Mouse (Mus musculus) hindbrain, postnatal 0 days (tissue): Measurements from ENCODE around the gene Smarca4. TPM values are rescaled to one million over a fixed set of nuclear protein-coding genes. Genes with fewer than 3 reads are reported as not detected.

Experiments
- ATAC-seq: fragments of 200-750 bp; cut with Nextera tagmentation; 2 replicates; pipeline ENCODE4 v1.8.0; 2017; ENCODE audit warnings: mild to moderate bottlenecking, moderate TSS enrichment, moderate library complexity
- DNase-seq: peaks from one replicate; pipeline ENCODE4 v3.0.0-alpha.2; 2015; ENCODE audit warnings: low spot score
- H3K27ac ChIP-seq: fragments of 300-500 bp; sonication (generic); 2 replicates; pipeline ENCODE4 v1.5.1; 2014; ENCODE audit warnings: mild to moderate bottlenecking
- H3K27me3 ChIP-seq: fragments of 300-500 bp; sonication (generic); 2 replicates; pipeline ENCODE4 v1.6.1; 2014; ENCODE audit warnings: low read length, mixed read lengths; ENCODE audit not compliant: insufficient read depth
- H3K36me3 ChIP-seq: fragments of 300-500 bp; sonication (generic); 2 replicates; pipeline ENCODE4 v1.6.1; 2014; ENCODE audit warnings: low read length, mixed read lengths; ENCODE audit not compliant: insufficient read depth
- H3K4me1 ChIP-seq: fragments of 300-500 bp; sonication (generic); 2 replicates; pipeline ENCODE4 v1.6.1; 2014; ENCODE audit warnings: antibody characterized with exemption, low read length, mixed read lengths; ENCODE audit not compliant: insufficient read depth
- H3K4me2 ChIP-seq: fragments of 300-500 bp; sonication (generic); 2 replicates; pipeline ENCODE4 v1.6.1; 2014; ENCODE audit warnings: low read depth, mild to moderate bottlenecking, low read length, moderate library complexity, mixed read lengths
- H3K4me3 ChIP-seq: fragments of 300-500 bp; sonication (generic); 2 replicates; pipeline ENCODE4 v1.5.1; 2014; ENCODE audit warnings: low read length
- H3K9ac ChIP-seq: fragments of 300-500 bp; sonication (generic); replicated peaks from 2 replicates; pipeline ENCODE4 v1.6.1; 2014; ENCODE audit warnings: mild to moderate bottlenecking, low read length, moderate library complexity, mixed read lengths
- H3K9me3 ChIP-seq: fragments of 300-500 bp; sonication (generic); 2 replicates; pipeline ENCODE4 v1.6.1; 2016; ENCODE audit warnings: low read length, mixed read lengths
- CTCF ChIP-seq: IDR thresholded peaks from 2 replicates; pipeline ENCODE4 v1.5.1; 2016; ENCODE audit warnings: antibody characterized with exemption, control low read depth, low read depth
- WGBS: fragments of 180-500 bp; shearing (Covaris S2); extraction: QIAGEN DNeasy Blood & Tissue Kit; methylation state at CpG from one replicate; pipeline ENCODE4 v1.1.7; 2014; 5-methylcytosine and 5-hydroxymethylcytosine counted together
- polyA plus RNA-seq: library from polyadenylated mRNA; unstranded; fragments of >200 nt; fragmentation: Nextera tagmentation; extraction: Ambion mirVana; gene quantifications from 2 replicates; pipeline ENCODE4 v1.2.1, GENCODE M21; 2015
- total RNA-seq: library from RNA; depleted of rRNA; stranded (reverse); fragments of >200 nt; gene quantifications from 2 replicates; pipeline ENCODE4 v1.2.3, GENCODE M21; 2014

Smarca4 gene
- total and polyA plus RNA-seq, 2 experiments from 2014 or later = 80.6 to 171 TPM

DNA sequence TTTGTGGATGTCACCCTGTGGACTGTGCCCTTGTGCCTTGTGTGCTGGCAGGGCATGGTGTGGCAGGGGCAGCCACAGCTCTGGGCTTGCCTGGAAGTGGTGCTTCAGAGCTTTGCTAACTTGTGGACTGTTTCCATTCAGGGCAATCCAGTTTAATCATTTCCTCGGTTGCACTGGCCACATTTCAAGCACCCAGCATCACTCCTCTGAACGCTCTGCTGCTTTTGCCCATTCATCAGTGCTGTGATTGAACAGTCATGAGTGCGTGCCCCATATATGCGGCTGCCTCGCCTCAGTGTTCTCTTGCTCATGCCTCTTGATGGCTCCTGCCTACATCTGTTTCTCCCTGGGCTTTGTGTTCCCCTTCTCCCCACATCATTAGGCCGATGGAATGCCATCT, 31.8 kb downstream of the Smarca4 start:
- Histone ChIP-seq H3K4me2 (no peak overlapping the region), H3K36me3 (peaks cover 49% of the 10 kb centered on the region), H3K4me3 (no peak overlapping the region), H3K27ac (no peak overlapping the region), H3K9me3 (no peaks in the 10 kb centered on the region), H3K27me3 (no peaks in the 10 kb centered on the region), H3K4me1 (no peaks in the 10 kb centered on the region), H3K9ac (no peak overlapping the region)
- DNase-seq (no peak), ATAC-seq (no peak)
- WGBS = 83% methylated on average over 6 of the region's 6 CpGs
- TF ChIP-seq CTCF = no peak

DNA sequence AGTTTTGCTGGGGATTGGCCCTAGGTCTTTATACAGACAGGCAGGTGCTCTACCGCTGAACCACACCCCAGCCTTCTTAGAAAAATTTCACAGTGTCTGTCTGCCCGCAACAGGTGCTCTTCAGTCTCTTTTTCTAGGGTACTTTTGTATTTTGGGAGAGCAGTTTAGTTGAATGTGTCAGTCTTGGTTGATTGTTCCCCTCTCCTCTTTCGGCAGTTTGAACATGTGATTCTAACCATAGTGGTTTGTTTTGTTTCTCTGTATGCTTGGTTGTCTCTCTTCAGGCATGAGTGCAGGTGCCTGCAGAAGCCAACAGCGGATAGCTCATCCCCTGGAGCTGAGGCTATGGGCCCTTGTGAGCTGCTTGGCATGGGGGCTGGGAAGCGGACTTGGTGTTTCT, 36.3 kb downstream of the Smarca4 start:
- Histone ChIP-seq H3K9ac (no peak overlapping the region), H3K36me3 (peaks cover 27% of the 10 kb centered on the region), H3K4me1 (no peaks in the 10 kb centered on the region), H3K27me3 (no peaks in the 10 kb centered on the region), H3K4me2 (no peak overlapping the region), H3K4me3 (no peak overlapping the region), H3K9me3 (no peaks in the 10 kb centered on the region), H3K27ac (no peak overlapping the region)
- DNase-seq (no peak), ATAC-seq (no peak)
- WGBS = 90% methylated on average over 5 of the region's 5 CpGs
- no peak for TF ChIP-seq CTCF

DNA sequence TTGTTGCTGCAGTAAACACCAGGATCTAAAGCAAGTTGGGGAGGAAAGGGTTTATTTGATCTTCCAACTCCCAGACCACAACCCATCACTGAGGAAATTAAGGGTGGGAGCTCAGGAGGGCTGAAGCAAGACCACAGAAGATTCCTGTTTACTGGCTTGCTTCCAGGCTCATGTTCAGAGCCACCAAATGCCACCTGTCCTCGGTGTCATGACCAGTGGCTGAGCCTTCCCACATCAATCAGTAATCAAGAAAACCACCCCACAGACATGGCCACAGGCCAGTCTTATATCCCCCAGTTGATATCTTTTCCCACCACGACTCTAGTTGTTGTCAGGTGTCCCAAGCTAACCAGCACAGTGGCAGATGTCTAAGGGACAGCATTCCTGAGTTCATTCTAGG, 37.3 kb downstream of the Smarca4 start:
- Histone ChIP-seq H3K4me2 (no peak overlapping the region), H3K36me3 (peaks cover 20% of the 10 kb centered on the region), H3K4me3 (no peak overlapping the region), H3K4me1 (no peaks in the 10 kb centered on the region), H3K27ac (no peak overlapping the region), H3K27me3 (no peaks in the 10 kb centered on the region), H3K9ac (no peak overlapping the region), H3K9me3 (no peaks in the 10 kb centered on the region)
- TF ChIP-seq CTCF = no peak
- no peak for DNase-seq
- no peak for ATAC-seq
- WGBS = 77% methylated on average over 2 of the region's 2 CpGs

DNA sequence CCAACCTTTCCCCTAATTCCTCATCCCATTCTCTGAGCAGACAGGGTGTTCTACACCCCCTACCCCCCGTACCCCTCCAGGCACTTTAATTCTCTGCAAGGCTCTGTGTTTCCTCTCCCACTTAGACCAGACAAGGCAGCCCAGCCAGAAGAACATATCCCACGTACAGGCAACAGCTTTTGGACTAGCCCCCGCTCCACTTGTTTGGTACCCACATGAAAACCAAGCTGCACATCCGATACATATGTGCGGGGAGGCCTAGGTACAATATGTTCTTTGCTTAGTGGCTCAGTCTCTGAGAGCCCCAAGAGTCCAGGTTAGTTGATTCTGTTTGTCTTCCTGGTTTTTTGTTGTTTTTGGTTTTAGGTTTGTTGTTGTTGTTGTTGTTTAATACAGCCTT, 46.1 kb downstream of the Smarca4 start:
- H3K9ac ChIP-seq = no peak overlapping the region
- H3K27ac ChIP-seq = no peak overlapping the region
- H3K4me2 ChIP-seq = no peak overlapping the region
- H3K4me3 ChIP-seq = no peak overlapping the region
- peaks cover 88% of the 10 kb centered on the region for H3K36me3 ChIP-seq
- ATAC-seq (no peak), DNase-seq (no peak)
- no peaks in the 10 kb centered on the region for H3K9me3 ChIP-seq
- no peaks in the 10 kb centered on the region for H3K4me1 ChIP-seq
- no peaks in the 10 kb centered on the region for H3K27me3 ChIP-seq
- TF ChIP-seq CTCF = no peak
- 97% methylated on average over 5 of the region's 5 CpGs for WGBS

DNA sequence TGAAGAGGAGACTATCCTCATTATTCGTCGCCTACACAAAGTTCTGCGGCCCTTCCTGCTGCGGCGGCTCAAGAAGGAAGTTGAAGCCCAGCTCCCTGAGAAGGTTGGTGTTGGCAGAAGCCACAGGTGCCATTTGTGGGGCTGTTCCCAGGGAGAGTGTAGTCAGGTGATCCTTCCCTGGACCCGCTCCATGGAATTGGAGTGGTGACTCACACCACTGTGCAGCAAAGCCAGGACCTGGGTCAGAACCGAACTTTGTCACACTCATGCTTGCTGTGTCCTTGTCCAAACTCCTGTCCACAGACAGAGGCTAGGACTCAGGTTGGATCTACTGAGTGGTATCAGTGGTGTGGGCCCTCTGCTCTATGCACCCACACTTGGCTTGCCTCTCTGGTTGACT, 53.0 kb downstream of the Smarca4 start:
- Histone ChIP-seq H3K27ac (no peak overlapping the region), H3K9ac (no peak overlapping the region), H3K4me3 (no peak overlapping the region), H3K4me2 (no peak overlapping the region), H3K36me3 (peaks cover 98% of the 10 kb centered on the region), H3K4me1 (no peaks in the 10 kb centered on the region), H3K27me3 (no peaks in the 10 kb centered on the region), H3K9me3 (no peaks in the 10 kb centered on the region)
- 95% methylated on average over 7 of the region's 7 CpGs for WGBS
- no peak for TF ChIP-seq CTCF
- DNase-seq (no peak), ATAC-seq (no peak)

DNA sequence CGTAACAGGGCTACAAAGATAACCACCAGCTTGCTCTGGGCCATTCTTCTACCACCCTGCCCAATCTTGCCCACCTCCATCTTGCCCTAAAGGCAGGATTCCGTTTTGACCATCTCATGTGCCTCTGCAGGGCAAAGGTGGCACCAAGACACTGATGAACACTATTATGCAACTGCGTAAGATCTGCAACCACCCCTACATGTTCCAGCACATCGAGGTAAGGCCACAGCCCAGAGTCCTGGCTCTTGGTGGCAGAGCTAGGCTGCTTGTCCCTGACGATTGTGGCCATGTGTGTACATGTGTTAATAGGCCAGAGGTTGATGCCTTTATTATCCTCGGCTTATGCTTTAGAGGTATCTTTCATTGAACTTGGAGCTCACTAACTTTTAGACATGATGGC, 54.4 kb downstream of the Smarca4 start:
- peaks cover 98% of the 10 kb centered on the region for H3K36me3 ChIP-seq
- no peaks in the 10 kb centered on the region for H3K4me1 ChIP-seq
- no peak overlapping the region for H3K27ac ChIP-seq
- no peak overlapping the region for H3K4me2 ChIP-seq
- H3K9me3 ChIP-seq = no peaks in the 10 kb centered on the region
- TF ChIP-seq CTCF = no peak
- ATAC-seq (no peak), DNase-seq (no peak)
- WGBS = 94% methylated on average over 6 of the region's 6 CpGs
- H3K27me3 ChIP-seq = no peaks in the 10 kb centered on the region
- no peak overlapping the region for H3K4me3 ChIP-seq
- H3K9ac ChIP-seq = no peak overlapping the region

DNA sequence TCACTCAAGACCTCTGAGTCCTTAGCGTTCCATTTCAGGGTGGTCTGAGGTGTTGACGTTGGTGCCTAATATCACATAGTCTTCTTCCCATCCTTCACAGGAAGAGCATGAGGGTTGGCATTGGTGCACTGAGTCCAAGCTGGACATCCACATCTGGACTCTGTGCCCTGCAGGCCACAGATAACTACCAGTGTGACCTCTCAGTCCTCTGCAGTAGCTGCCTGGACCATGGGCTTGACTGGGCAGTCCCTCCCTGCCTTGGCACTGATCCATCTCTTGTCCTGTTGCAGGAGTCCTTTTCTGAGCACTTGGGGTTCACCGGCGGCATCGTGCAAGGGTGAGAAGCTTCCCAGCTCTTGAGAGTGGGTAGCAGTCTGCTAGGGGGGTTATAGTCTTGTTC, 55.8 kb downstream of the Smarca4 start:
- no peaks in the 10 kb centered on the region for H3K4me1 ChIP-seq
- TF ChIP-seq CTCF = no peak
- no peak overlapping the region for H3K9ac ChIP-seq
- H3K9me3 ChIP-seq = no peaks in the 10 kb centered on the region
- H3K4me2 ChIP-seq = no peak overlapping the region
- H3K27me3 ChIP-seq = no peaks in the 10 kb centered on the region
- H3K27ac ChIP-seq = no peak overlapping the region
- H3K36me3 ChIP-seq = peaks cover 97% of the 10 kb centered on the region
- 91% methylated on average over 5 of the region's 5 CpGs for WGBS
- ATAC-seq = no peak
- DNase-seq = no peak
- no peak overlapping the region for H3K4me3 ChIP-seq
